Mouse (Mus musculus) intestine, embryonic 16.5 days (tissue): ENCODE data around the gene Ifi205. TPM values are rescaled to one million over a fixed set of nuclear protein-coding genes. Genes with fewer than 3 reads are reported as not detected.
"Not testable (repeated sequence)": the region's sequence is repeated elsewhere in the genome, so short reads cannot be mapped to it uniquely, and the experiment has no call there.

Experiments
- ATAC-seq: fragments of 200-750 bp; cut with Nextera tagmentation; 2 replicates; pipeline ENCODE4 v1.8.0; 2017; ENCODE audit warnings: moderate TSS enrichment, moderate library complexity
- H3K27ac ChIP-seq: fragments of 300-500 bp; sonication (generic); 2 replicates; pipeline ENCODE4 v1.5.1; 2014; ENCODE audit warnings: mild to moderate bottlenecking, low read length
- H3K27me3 ChIP-seq: fragments of 300-500 bp; sonication (generic); replicated peaks from 2 replicates; pipeline ENCODE4 v1.6.1; 2014; ENCODE audit warnings: low read length, control low read depth, mixed read lengths; ENCODE audit not compliant: control insufficient read depth, insufficient read depth
- H3K36me3 ChIP-seq: fragments of 300-500 bp; sonication (generic); 2 replicates; pipeline ENCODE4 v1.6.1; 2014; ENCODE audit warnings: low read length, control low read depth; ENCODE audit not compliant: control insufficient read depth, insufficient read depth
- H3K4me1 ChIP-seq: fragments of 300-500 bp; sonication (generic); 2 replicates; pipeline ENCODE4 v1.6.1; 2014; ENCODE audit warnings: low read length, control low read depth, mixed read lengths; ENCODE audit not compliant: control insufficient read depth, insufficient read depth
- H3K4me2 ChIP-seq: fragments of 300-500 bp; sonication (generic); 2 replicates; pipeline ENCODE4 v1.6.1; 2014; ENCODE audit warnings: low read depth, low read length, control low read depth
- H3K4me3 ChIP-seq: fragments of 300-500 bp; sonication (generic); 2 replicates; pipeline ENCODE4 v1.5.1; 2014; ENCODE audit warnings: mild to moderate bottlenecking, low read length
- H3K9ac ChIP-seq: fragments of 300-500 bp; sonication (generic); 2 replicates; pipeline ENCODE4 v1.6.1; 2014; ENCODE audit warnings: low read depth, low read length
- H3K9me3 ChIP-seq: fragments of 300-500 bp; sonication (generic); 2 replicates; pipeline ENCODE4 v1.6.1; 2016; ENCODE audit warnings: low read length, control low read depth; ENCODE audit not compliant: control insufficient read depth
- WGBS: fragments of 180-500 bp; shearing (Covaris S2); extraction: QIAGEN DNeasy Blood & Tissue Kit; methylation state at CpG from one replicate; pipeline ENCODE4 v1.1.7; 2014; 5-methylcytosine and 5-hydroxymethylcytosine counted together
- polyA plus RNA-seq: library from polyadenylated mRNA; unstranded; fragments of >200 nt; fragmentation: Nextera tagmentation; extraction: Ambion mirVana; gene quantifications from 2 replicates; pipeline ENCODE4 v1.2.1, GENCODE M21; 2015

Ifi205 gene
- polyA plus RNA-seq, 1 experiment from 2014 or later = 1.6 TPM

- H3K4me2 ChIP-seq, H3K27ac ChIP-seq, H3K27me3 ChIP-seq, H3K4me3 ChIP-seq, H3K9ac ChIP-seq, H3K36me3 ChIP-seq, H3K9me3 ChIP-seq, H3K4me1 ChIP-seq, ATAC-seq: not testable (repeated sequence)
- WGBS = 44% methylated on average over 3 of the region's 3 CpGs
These were observed 50.6 kb downstream of the Ifi205 start for GRCm38 (mm10) chr1:173981038-173981437.

GRCm38 (mm10) chr1:173977622-173978021 lies 54.0 kb downstream of the Ifi205 start:
- Histone ChIP-seq H3K4me1 (no peaks in the 10 kb centered on the region), H3K36me3 (no peaks in the 10 kb centered on the region), H3K4me2 (no peak overlapping the region), H3K9ac (no peak overlapping the region), H3K4me3 (no peak overlapping the region), H3K9me3 (no peaks in the 10 kb centered on the region), H3K27me3 (no peaks in the 10 kb centered on the region), H3K27ac (no peak overlapping the region)
- no peak for ATAC-seq

GRCm38 (mm10) chr1:173973111-173973510 lies 58.5 kb downstream of the Ifi205 start:
- Histone ChIP-seq H3K9ac (no peak overlapping the region), H3K9me3 (no peaks in the 10 kb centered on the region), H3K27me3 (no peaks in the 10 kb centered on the region), H3K4me3 (no peak overlapping the region), H3K4me1 (no peaks in the 10 kb centered on the region), H3K4me2 (no peak overlapping the region), H3K36me3 (no peaks in the 10 kb centered on the region), H3K27ac (no peak overlapping the region)
- ATAC-seq = no peak

Other genes with a start within 250 kb of the Ifi205 start
- 0.72 and 0.97 TPM in 2 replicates for gene Ifi211, start 118.8 kb downstream of the Ifi205 start, polyA plus RNA-seq
- gene Mndal, start 89.3 kb downstream of the Ifi205 start, polyA plus RNA-seq = 3.2 and 3.3 TPM in 2 replicates
- gene Ifi203, start 89.1 kb downstream of the Ifi205 start, polyA plus RNA-seq = 1.4 and 2.2 TPM in 2 replicates
- gene Ifi202b, start 49.1 kb downstream of the Ifi205 start, polyA plus RNA-seq = not detected in 2 replicates
- gene Olfr433, start 8.9 kb upstream of the Ifi205 start, polyA plus RNA-seq = 0.05 TPM in 1 of 2 replicates, not detected in the other
- not detected in 2 replicates for gene Olfr432, start 17.4 kb upstream of the Ifi205 start, polyA plus RNA-seq
- not detected in 2 replicates for gene Olfr430, start 34.8 kb upstream of the Ifi205 start, polyA plus RNA-seq
- not detected in 2 replicates for gene Olfr429, start 52.5 kb upstream of the Ifi205 start, polyA plus RNA-seq
- gene Olfr427, start 65.1 kb upstream of the Ifi205 start, polyA plus RNA-seq = not detected in 2 replicates
- not detected in 2 replicates for gene Olfr231, start 89.4 kb upstream of the Ifi205 start, polyA plus RNA-seq
- not detected in 2 replicates for gene Olfr424, start 99.7 kb upstream of the Ifi205 start, polyA plus RNA-seq
- gene Olfr420, start 123.8 kb upstream of the Ifi205 start, polyA plus RNA-seq = not detected in 2 replicates
- gene Spta1, start 141.0 kb upstream of the Ifi205 start, polyA plus RNA-seq = 0.54 and 0.65 TPM in 2 replicates
- not detected in 2 replicates for gene Olfr419, start 220.3 kb upstream of the Ifi205 start, polyA plus RNA-seq